Mouse (Mus musculus): ENCODE results near the gene Uqcc3.

DNA sequence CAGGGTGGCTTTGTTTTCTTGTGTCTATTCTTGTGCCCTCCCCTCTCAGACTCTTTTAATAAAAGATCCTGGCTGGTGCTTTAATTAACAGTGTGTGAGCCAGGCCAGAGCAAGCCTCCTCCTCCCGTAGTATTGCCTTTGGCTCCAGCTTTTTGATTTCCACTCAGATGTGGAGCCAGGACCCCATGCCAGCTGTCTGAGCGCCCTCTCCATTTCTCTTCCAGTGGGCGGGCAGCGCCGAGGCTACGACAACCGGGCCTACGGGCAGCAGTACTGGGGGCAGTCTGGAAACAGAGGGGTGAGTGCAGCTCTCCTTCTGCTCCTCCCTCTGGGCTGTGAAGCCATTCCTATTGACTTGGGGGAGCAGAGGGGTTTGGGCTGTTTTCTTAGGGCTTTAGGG, 50.1 kb downstream of the Uqcc3 start:
- TF ChIP-seq POLR2A (IDR thresholded peaks at IDR 0.05; ENCODE audit: insufficient read depth, low read depth, low read length) (no peak), EP300 (IDR thresholded peaks at IDR 0.05; ENCODE audit: insufficient read depth, low read depth, low read length) (no peak), CTCF (IDR thresholded peaks at IDR 0.05) (no peak)

Data from heart, adult 2 months (tissue).